Mouse (Mus musculus): ENCODE measurements around the gene Ifi205. TPM values are rescaled to one million over a fixed set of nuclear protein-coding genes. Genes with fewer than 3 reads are reported as not detected.

Ifi205 gene
- total RNA-seq, 1 experiment from 2014 or later, result 2.6 TPM

DNA sequence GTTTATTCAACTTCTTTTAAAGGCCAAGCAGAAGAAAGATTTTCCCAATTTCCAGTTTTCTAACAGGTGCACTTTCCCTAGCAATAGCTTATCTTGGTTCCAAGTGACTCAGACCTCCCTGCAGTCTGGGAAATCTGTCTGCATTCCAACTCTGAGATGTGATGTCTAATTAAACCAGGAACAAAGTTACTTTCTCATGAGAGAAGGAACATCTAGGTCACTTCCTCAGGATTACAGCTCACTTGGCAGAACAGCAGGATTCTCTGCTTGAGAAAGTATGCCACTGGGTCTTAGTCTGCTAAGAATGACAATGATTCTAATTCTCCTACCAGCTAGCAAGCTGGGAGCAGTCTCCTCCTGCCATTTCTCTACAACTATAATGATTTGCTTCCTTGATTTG is 58.5 kb downstream of the Ifi205 start:
- no peak for DNase-seq

Other genes with a start within 250 kb of the Ifi205 start
- 2.1 and 2.7 TPM in 2 replicates for gene Ifi211, start 118.8 kb downstream of the Ifi205 start, total RNA-seq (2021)
- gene Mndal, start 89.3 kb downstream of the Ifi205 start, total RNA-seq (2021), result 11.5 and 27.3 TPM in 2 replicates
- gene Ifi203, start 89.1 kb downstream of the Ifi205 start, total RNA-seq (2021), result 10.1 and 20.6 TPM in 2 replicates
- gene Ifi202b, start 49.1 kb downstream of the Ifi205 start, total RNA-seq (2021), result not detected in 2 replicates
- not detected in 2 replicates for gene Olfr433, start 8.9 kb upstream of the Ifi205 start, total RNA-seq (2021)
- gene Olfr432, start 17.4 kb upstream of the Ifi205 start, total RNA-seq (2021), result not detected in 2 replicates
- not detected in 2 replicates for gene Olfr430, start 34.8 kb upstream of the Ifi205 start, total RNA-seq (2021)
- gene Olfr429, start 52.5 kb upstream of the Ifi205 start, total RNA-seq (2021), result not detected in 2 replicates
- not detected in 2 replicates for gene Olfr427, start 65.1 kb upstream of the Ifi205 start, total RNA-seq (2021)
- not detected in 2 replicates for gene Olfr231, start 89.4 kb upstream of the Ifi205 start, total RNA-seq (2021)
- gene Olfr424, start 99.7 kb upstream of the Ifi205 start, total RNA-seq (2021), result not detected in 2 replicates
- not detected in 2 replicates for gene Olfr420, start 123.8 kb upstream of the Ifi205 start, total RNA-seq (2021)
- gene Spta1, start 141.0 kb upstream of the Ifi205 start, total RNA-seq (2021), result 4.7 and 8.0 TPM in 2 replicates
- not detected in 2 replicates for gene Olfr419, start 220.3 kb upstream of the Ifi205 start, total RNA-seq (2021)

Measured in adrenal gland, postnatal 14 days (tissue).